Mouse (Mus musculus): Measurements from ENCODE around the gene Fbxl22. TPM values are rescaled to one million over a fixed set of nuclear protein-coding genes. Genes with fewer than 3 reads are reported as not detected.

The Fbxl22 gene
- 4.8 and 5.7 TPM in 2 replicates for polyA plus RNA-seq (2015; fragmentation: Nextera tagmentation; extraction: Ambion mirVana)

DNA sequence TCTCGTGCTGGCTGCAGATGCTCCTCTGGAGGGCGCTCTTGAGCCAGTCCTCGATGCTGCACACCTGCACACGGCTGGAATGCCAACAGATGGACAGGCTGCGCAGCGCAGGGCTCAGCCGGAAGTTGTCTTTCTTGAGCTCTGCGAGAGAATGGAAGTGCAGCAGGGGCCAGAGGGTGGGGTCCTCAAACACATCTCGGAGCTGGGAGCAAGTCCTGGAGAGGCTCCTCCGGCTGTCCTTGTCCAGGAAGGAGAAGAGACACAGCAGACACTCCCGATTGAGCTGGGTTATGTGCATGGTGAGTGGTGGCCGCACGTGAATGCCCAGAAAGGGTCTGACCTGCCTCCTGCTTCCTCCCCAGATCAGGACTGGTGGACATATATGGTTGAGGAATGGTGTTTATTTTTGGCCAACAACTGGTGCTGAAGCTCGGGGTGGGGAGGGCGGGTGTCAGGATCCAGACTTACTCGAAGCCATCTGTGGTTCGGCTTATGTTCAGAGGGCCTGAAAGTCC lies at the start of gene Fbxl22:
Fbxl22 (minus strand) TSS at position 338 of the 515 bp plus-strand sequence.
- no peak for ATAC-seq (ENCODE audit: low read depth)
- 46% methylated on average over 17 of the region's 17 CpGs for WGBS
- Histone ChIP-seq H3K9ac (ENCODE audit: low read length) (peak within 1 kb of the TSS; percentile 22), H3K9me3 (ENCODE audit: control insufficient read depth, low read length) (no peaks in the 10 kb centered on the region), H3K4me2 (ENCODE audit: low read depth, low read length) (peak within 1 kb of the TSS; percentile 23; the same call in 1 of the 2 replicates), H3K27me3 (ENCODE audit: control insufficient read depth, insufficient read depth, low read depth, low read length) (no peaks in the 10 kb centered on the region), H3K4me1 (replicated peaks; ENCODE audit: control insufficient read depth, insufficient read depth, low read length) (peaks cover 16% of the 10 kb centered on the region), H3K4me3 (ENCODE audit: low read length) (no peak within 1 kb of the TSS), H3K36me3 (ENCODE audit: control insufficient read depth, insufficient read depth, low read length) (peaks cover 27% of the 10 kb centered on the region), H3K27ac (ENCODE audit: low read length) (peak within 1 kb of the TSS; percentile 73)

DNA sequence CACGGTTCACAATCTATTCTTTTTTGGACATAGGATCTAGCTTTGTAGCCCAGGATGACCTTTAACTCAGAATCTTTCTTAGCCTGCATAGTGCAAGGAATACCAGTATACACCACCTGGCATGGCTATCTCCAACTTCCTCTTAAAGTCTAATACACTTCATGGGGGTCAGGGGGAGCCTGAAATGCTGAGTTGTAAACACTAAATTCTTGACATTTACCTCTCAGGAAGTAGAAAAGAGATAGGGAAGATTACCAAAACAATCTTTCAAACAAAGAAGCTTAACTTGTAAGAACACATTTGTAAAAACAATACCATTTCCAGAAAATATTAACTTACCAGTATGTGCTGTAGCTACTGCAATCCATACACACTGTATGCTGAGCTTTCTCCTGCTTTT lies 47.8 kb upstream of the Fbxl22 start:
- no peak overlapping the region for H3K4me2 ChIP-seq (ENCODE audit: low read depth, low read length)
- H3K9me3 ChIP-seq (ENCODE audit: control insufficient read depth, low read length): no peaks in the 10 kb centered on the region
- ATAC-seq (ENCODE audit: low read depth): no peak
- H3K9ac ChIP-seq (ENCODE audit: low read length): no peak overlapping the region
- no peaks in the 10 kb centered on the region for H3K36me3 ChIP-seq (ENCODE audit: control insufficient read depth, insufficient read depth, low read length)
- H3K27me3 ChIP-seq (ENCODE audit: control insufficient read depth, insufficient read depth, low read depth, low read length): no peaks in the 10 kb centered on the region
- no peak overlapping the region for H3K4me3 ChIP-seq (ENCODE audit: low read length)
- no peak overlapping the region for H3K27ac ChIP-seq (ENCODE audit: low read length)
- H3K4me1 ChIP-seq (replicated peaks; ENCODE audit: control insufficient read depth, insufficient read depth, low read length): peaks cover 8% of the 10 kb centered on the region; the same call in 1 of the 2 replicates
- 59% methylated on average over 1 of the region's 1 CpGs for WGBS

DNA sequence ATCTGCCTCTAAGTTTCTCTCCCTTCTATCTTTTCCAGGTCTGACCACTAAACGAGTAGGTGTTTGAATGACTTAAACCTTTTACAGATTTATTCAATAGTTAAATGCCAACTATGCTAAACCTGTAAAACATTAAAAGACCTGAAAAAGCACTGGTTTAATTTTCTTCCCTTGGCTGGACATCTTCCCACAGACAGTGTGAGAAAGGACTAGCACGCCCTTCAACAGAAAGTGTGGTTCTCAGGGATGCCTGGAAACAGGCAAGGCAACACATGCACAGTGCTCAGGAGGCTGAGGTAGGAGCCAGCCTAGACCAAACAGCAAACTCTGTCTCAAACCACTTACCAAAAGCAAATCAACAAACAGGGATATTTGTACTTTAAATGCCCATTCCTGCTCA lies 47.1 kb upstream of the Fbxl22 start:
- no peak for ATAC-seq (ENCODE audit: low read depth)
- H3K4me2 ChIP-seq (ENCODE audit: low read depth, low read length): no peak overlapping the region
- no peak overlapping the region for H3K4me3 ChIP-seq (ENCODE audit: low read length)
- no peaks in the 10 kb centered on the region for H3K36me3 ChIP-seq (ENCODE audit: control insufficient read depth, insufficient read depth, low read length)
- H3K9ac ChIP-seq (ENCODE audit: low read length): no peak overlapping the region
- WGBS: 86% methylated on average over 2 of the region's 2 CpGs
- H3K27me3 ChIP-seq (ENCODE audit: control insufficient read depth, insufficient read depth, low read depth, low read length): no peaks in the 10 kb centered on the region
- peaks cover 8% of the 10 kb centered on the region; the same call in 1 of the 2 replicates for H3K4me1 ChIP-seq (replicated peaks; ENCODE audit: control insufficient read depth, insufficient read depth, low read length)
- H3K27ac ChIP-seq (ENCODE audit: low read length): no peak overlapping the region
- no peaks in the 10 kb centered on the region for H3K9me3 ChIP-seq (ENCODE audit: control insufficient read depth, low read length)

DNA sequence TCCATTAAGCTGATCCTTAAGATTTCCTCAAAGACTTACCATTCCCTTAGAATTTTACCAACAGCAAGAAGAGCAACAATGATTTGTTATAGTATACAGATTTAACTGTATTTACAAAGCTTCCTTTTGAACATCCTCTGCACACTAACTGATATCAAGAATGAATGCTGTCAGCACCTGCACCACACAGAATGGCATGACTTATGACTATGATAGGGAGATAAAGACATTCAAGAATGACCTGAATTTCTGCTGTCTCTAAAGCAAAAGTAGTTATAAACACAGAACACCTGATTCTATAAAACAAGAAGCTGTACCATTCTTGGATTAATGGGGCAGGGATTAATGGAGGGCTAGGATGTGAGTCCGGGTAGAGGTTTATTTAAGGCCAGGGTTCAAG lies 46.3 kb upstream of the Fbxl22 start:
- H3K4me1 ChIP-seq (replicated peaks; ENCODE audit: control insufficient read depth, insufficient read depth, low read length): peaks cover 8% of the 10 kb centered on the region; the same call in 1 of the 2 replicates
- no peak overlapping the region for H3K4me2 ChIP-seq (ENCODE audit: low read depth, low read length)
- WGBS: 43% methylated on average over 1 of the region's 1 CpGs
- no peak overlapping the region for H3K27ac ChIP-seq (ENCODE audit: low read length)
- no peaks in the 10 kb centered on the region for H3K36me3 ChIP-seq (ENCODE audit: control insufficient read depth, insufficient read depth, low read length)
- H3K9ac ChIP-seq (ENCODE audit: low read length): no peak overlapping the region
- ATAC-seq (ENCODE audit: low read depth): no peak
- no peaks in the 10 kb centered on the region for H3K9me3 ChIP-seq (ENCODE audit: control insufficient read depth, low read length)
- no peak overlapping the region for H3K4me3 ChIP-seq (ENCODE audit: low read length)
- no peaks in the 10 kb centered on the region for H3K27me3 ChIP-seq (ENCODE audit: control insufficient read depth, insufficient read depth, low read depth, low read length)

DNA sequence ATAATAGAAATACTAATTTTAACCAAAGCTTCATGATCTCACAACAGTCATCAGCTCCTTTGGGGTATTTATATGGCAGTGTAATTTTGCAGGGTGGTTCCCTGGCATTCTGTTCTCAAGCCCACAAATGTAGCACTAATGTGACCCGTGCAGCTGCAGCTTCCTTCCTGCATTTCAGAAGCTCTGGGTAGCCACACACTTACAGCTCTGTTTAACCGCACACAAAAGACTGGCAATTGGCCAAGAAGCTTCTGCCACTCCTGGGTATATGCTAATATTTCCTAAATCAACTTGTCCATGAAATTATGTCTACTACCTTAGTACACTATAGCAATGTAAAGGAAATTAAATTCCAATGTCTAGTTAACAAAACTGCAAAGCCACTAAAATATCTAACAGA lies 45.9 kb upstream of the Fbxl22 start:
- Histone ChIP-seq H3K4me3 (ENCODE audit: low read length) (no peak overlapping the region), H3K9me3 (ENCODE audit: control insufficient read depth, low read length) (no peaks in the 10 kb centered on the region), H3K27ac (ENCODE audit: low read length) (0 out of 2 replicates have a peak overlapping the region, but pooled peaks have one; percentile 31), H3K27me3 (ENCODE audit: control insufficient read depth, insufficient read depth, low read depth, low read length) (no peaks in the 10 kb centered on the region), H3K4me1 (replicated peaks; ENCODE audit: control insufficient read depth, insufficient read depth, low read length) (peaks cover 8% of the 10 kb centered on the region; the same call in 1 of the 2 replicates), H3K4me2 (ENCODE audit: low read depth, low read length) (no peak overlapping the region), H3K9ac (ENCODE audit: low read length) (no peak overlapping the region), H3K36me3 (ENCODE audit: control insufficient read depth, insufficient read depth, low read length) (no peaks in the 10 kb centered on the region)
- WGBS: 4% methylated on average over 2 of the region's 2 CpGs
- peak; percentile 74 for ATAC-seq (ENCODE audit: low read depth)

DNA sequence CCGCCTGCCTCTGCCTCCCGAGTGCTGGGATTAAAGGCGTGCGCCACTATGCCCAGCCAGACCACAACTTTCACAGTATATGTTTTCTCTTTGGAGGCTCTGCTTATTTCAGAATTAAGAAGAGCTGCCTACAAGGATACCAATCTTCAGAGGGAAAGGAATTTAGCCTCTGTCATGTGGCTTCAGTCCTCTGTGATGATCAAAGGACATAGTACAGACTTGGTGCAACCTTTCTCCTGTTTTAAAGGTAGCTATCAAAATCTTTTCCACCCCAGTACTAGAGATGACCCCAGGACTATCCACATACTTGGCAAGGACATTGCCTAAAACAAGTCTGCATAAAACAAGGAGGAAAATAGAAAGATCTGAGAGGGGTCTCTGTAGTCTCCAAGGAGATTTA lies 44.6 kb upstream of the Fbxl22 start:
- ATAC-seq (ENCODE audit: low read depth): no peak
- H3K9ac ChIP-seq (ENCODE audit: low read length): no peak overlapping the region
- no peaks in the 10 kb centered on the region for H3K36me3 ChIP-seq (ENCODE audit: control insufficient read depth, insufficient read depth, low read length)
- H3K4me1 ChIP-seq (replicated peaks; ENCODE audit: control insufficient read depth, insufficient read depth, low read length): peaks cover 8% of the 10 kb centered on the region; the same call in 1 of the 2 replicates
- 100% methylated on average over 4 of the region's 4 CpGs for WGBS
- no peaks in the 10 kb centered on the region for H3K27me3 ChIP-seq (ENCODE audit: control insufficient read depth, insufficient read depth, low read depth, low read length)
- no peak overlapping the region for H3K4me3 ChIP-seq (ENCODE audit: low read length)
- no peak overlapping the region for H3K27ac ChIP-seq (ENCODE audit: low read length)
- H3K9me3 ChIP-seq (ENCODE audit: control insufficient read depth, low read length): no peaks in the 10 kb centered on the region
- no peak overlapping the region for H3K4me2 ChIP-seq (ENCODE audit: low read depth, low read length)

DNA sequence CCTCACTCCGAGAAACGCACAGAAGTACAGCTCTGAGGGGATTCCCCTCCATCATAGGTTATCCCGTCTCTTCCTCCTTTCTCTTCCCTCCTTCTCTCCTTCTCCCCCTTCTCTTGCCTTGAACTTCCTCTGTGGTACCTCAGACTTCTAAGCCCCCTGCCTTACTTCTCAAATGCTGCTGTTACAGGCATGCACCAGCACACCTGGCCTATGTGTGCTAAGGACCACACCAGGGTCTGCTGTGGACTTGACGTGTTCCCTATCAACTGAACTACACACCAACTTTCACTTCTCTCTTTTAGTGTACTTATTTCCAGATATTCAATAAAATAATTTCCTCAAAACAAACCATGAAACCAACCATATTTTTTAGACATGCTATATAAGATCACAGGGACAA lies 28.4 kb upstream of the Fbxl22 start:
- ATAC-seq (ENCODE audit: low read depth): no peak
- 84% methylated on average over 4 of the region's 4 CpGs for WGBS
- peaks cover 27% of the 10 kb centered on the region for H3K36me3 ChIP-seq (ENCODE audit: control insufficient read depth, insufficient read depth, low read length)

DNA sequence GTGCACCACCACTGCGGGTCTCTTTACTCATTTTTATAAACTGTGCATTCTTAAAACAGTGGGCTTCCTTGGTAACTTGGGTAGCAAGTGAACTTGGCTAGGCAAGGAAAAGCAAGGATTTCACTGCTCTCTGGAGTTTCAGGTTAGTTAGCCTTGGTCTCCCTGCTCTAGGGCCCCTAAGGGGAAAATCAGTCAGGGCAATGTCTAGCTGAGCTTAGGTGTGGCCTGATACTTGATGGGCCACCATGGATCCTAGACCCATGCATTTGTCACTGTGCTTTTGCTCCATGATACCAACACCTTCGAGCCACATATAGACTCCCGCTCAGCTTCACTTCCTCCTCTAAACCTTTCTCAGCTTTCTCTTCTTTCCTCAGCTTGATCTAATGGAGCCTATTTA lies 7.2 kb upstream of the Fbxl22 start:
- no peak overlapping the region for H3K4me2 ChIP-seq (ENCODE audit: low read depth, low read length)
- no peaks in the 10 kb centered on the region for H3K27me3 ChIP-seq (ENCODE audit: control insufficient read depth, insufficient read depth, low read depth, low read length)
- H3K36me3 ChIP-seq (ENCODE audit: control insufficient read depth, insufficient read depth, low read length): peaks cover 36% of the 10 kb centered on the region
- H3K9ac ChIP-seq (ENCODE audit: low read length): no peak overlapping the region
- WGBS: 97% methylated on average over 3 of the region's 3 CpGs
- H3K4me1 ChIP-seq (replicated peaks; ENCODE audit: control insufficient read depth, insufficient read depth, low read length): no peaks in the 10 kb centered on the region
- H3K27ac ChIP-seq (ENCODE audit: low read length): no peak overlapping the region
- no peaks in the 10 kb centered on the region for H3K9me3 ChIP-seq (ENCODE audit: control insufficient read depth, low read length)
- H3K4me3 ChIP-seq (ENCODE audit: low read length): no peak overlapping the region
- ATAC-seq (ENCODE audit: low read depth): no peak

More for the DNA sequence above, 28.4 kb upstream of the Fbxl22 start:
- no peak overlapping the region for H3K4me2 ChIP-seq (ENCODE audit: low read depth, low read length)
- no peak overlapping the region for H3K27ac ChIP-seq (ENCODE audit: low read length)
- H3K4me1 ChIP-seq (replicated peaks; ENCODE audit: control insufficient read depth, insufficient read depth, low read length): no peaks in the 10 kb centered on the region
- no peaks in the 10 kb centered on the region for H3K9me3 ChIP-seq (ENCODE audit: control insufficient read depth, low read length)
- H3K9ac ChIP-seq (ENCODE audit: low read length): no peak overlapping the region
- no peaks in the 10 kb centered on the region for H3K27me3 ChIP-seq (ENCODE audit: control insufficient read depth, insufficient read depth, low read depth, low read length)
- no peak overlapping the region for H3K4me3 ChIP-seq (ENCODE audit: low read length)

DNA sequence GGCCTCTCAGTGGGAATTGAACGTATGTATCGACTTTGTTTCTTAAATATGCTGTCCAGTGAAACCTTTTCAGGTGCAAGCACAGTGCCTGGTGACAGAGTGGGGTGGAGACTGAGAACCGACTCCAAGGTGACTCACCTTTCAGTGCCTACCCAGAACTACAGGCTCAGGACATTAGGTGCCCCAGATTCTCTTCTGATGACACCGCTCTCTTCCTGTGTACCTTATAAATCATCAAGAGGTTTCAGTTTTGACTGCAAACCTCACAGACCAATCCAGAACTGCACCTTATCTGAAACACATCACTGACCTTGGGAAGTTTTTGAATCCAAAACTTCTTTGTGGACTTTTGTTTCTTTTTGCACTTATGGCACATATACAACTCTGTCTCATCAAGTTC lies 5.9 kb upstream of the Fbxl22 start:
- H3K9me3 ChIP-seq (ENCODE audit: control insufficient read depth, low read length): no peaks in the 10 kb centered on the region
- H3K4me3 ChIP-seq (ENCODE audit: low read length): no peak overlapping the region
- H3K9ac ChIP-seq (ENCODE audit: low read length): no peak overlapping the region
- no peaks in the 10 kb centered on the region for H3K4me1 ChIP-seq (replicated peaks; ENCODE audit: control insufficient read depth, insufficient read depth, low read length)
- peaks cover 39% of the 10 kb centered on the region for H3K36me3 ChIP-seq (ENCODE audit: control insufficient read depth, insufficient read depth, low read length)
- no peak overlapping the region for H3K27ac ChIP-seq (ENCODE audit: low read length)
- H3K4me2 ChIP-seq (ENCODE audit: low read depth, low read length): no peak overlapping the region
- H3K27me3 ChIP-seq (ENCODE audit: control insufficient read depth, insufficient read depth, low read depth, low read length): no peaks in the 10 kb centered on the region
- ATAC-seq (ENCODE audit: low read depth): no peak
- WGBS: 89% methylated on average over 4 of the region's 4 CpGs

DNA sequence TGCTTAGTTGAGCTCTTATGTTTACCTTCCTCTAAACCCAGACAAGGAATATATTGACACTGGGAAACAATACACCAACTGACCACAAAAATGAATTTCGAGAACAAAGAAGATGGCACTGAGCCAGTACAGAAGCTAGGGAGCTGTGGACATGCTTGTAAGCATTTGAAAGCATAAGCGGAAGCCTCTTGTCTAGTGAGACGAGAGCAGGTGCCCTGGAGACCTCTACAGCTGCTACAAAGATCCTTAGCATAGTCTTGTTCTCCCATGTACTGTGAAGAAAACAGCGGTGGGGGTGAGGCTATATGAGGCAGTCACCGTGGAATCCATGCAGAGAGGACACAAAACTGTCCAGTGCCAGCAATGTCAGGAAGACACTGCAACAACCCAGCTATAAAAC lies 4.5 kb upstream of the Fbxl22 start:
- no peaks in the 10 kb centered on the region for H3K9me3 ChIP-seq (ENCODE audit: control insufficient read depth, low read length)
- no peak overlapping the region for H3K4me3 ChIP-seq (ENCODE audit: low read length)
- WGBS: 61% methylated on average over 5 of the region's 5 CpGs
- H3K27ac ChIP-seq (ENCODE audit: low read length): no peak overlapping the region
- ATAC-seq (ENCODE audit: low read depth): peak; percentile 26; the same call in 1 of the 2 replicates
- no peak overlapping the region for H3K4me2 ChIP-seq (ENCODE audit: low read depth, low read length)
- H3K9ac ChIP-seq (ENCODE audit: low read length): no peak overlapping the region
- peaks cover 35% of the 10 kb centered on the region for H3K36me3 ChIP-seq (ENCODE audit: control insufficient read depth, insufficient read depth, low read length)
- H3K27me3 ChIP-seq (ENCODE audit: control insufficient read depth, insufficient read depth, low read depth, low read length): no peaks in the 10 kb centered on the region
- peaks cover 6% of the 10 kb centered on the region for H3K4me1 ChIP-seq (replicated peaks; ENCODE audit: control insufficient read depth, insufficient read depth, low read length)
